Mouse (Mus musculus) cerebellum, adult 2 months (tissue): Measurements from ENCODE around the gene Cox18. TPM values are rescaled to one million over a fixed set of nuclear protein-coding genes. Genes with fewer than 3 reads are reported as not detected.
A peak's percentile ranks its signal among the peaks of the same experiment; 100 is the strongest.

Experiments used
- DNase-seq, 2 experiments: peaks; one replicate each; pipeline ENCODE4 v3.0.0; 2021
- H3K27ac ChIP-seq: fragments of 200-500 bp; 2 replicates; pipeline ENCODE4 v1.5.1; 2012; ENCODE audit warnings: low read length, control low read depth, inconsistent platforms; ENCODE audit not compliant: insufficient read depth
- H3K27me3 ChIP-seq: fragments of 200-500 bp; 2 replicates; pipeline ENCODE4 v1.6.1; 2012; ENCODE audit warnings: inconsistent platforms, mild to moderate bottlenecking, low read length, moderate library complexity; ENCODE audit not compliant: control insufficient read depth, insufficient read depth
- H3K4me1 ChIP-seq: fragments of 200-500 bp; 2 replicates; pipeline ENCODE4 v1.6.1; 2011; ENCODE audit warnings: low read length; ENCODE audit not compliant: control insufficient read depth, insufficient read depth
- H3K4me3 ChIP-seq: fragments of 200-500 bp; replicated peaks from 2 replicates; pipeline ENCODE3; 2011; ENCODE audit warnings: mild to moderate bottlenecking, low read depth, low read length, control low read depth; ENCODE audit not compliant: insufficient read depth
- CTCF ChIP-seq: fragments of 200-500 bp; IDR thresholded peaks from 2 replicates; pipeline ENCODE4 v1.5.1; 2011; ENCODE audit warnings: low read depth, mild to moderate bottlenecking, control low read depth, low read length, moderate library complexity, borderline replicate concordance; ENCODE audit not compliant: insufficient read depth
- POLR2A ChIP-seq: fragments of 200-500 bp; IDR thresholded peaks from 2 replicates; pipeline ENCODE4 v1.6.1; 2011; ENCODE audit warnings: low read length, control low read depth, borderline replicate concordance; ENCODE audit not compliant: insufficient read depth
- WGBS: fragments of 180-500 bp; shearing (Covaris S2); methylation state at CpG from one replicate; pipeline ENCODE4 v1.1.7; 2018; 5-methylcytosine and 5-hydroxymethylcytosine counted together
- polyA plus RNA-seq: library from polyadenylated mRNA; depleted of rRNA; stranded (reverse); fragments of >200 nt; gene quantifications from 2 replicates; pipeline ENCODE4 v1.2.3, GENCODE M21; 2012

The Cox18 gene
- polyA plus RNA-seq, 1 experiment: 35.7 TPM

DNA sequence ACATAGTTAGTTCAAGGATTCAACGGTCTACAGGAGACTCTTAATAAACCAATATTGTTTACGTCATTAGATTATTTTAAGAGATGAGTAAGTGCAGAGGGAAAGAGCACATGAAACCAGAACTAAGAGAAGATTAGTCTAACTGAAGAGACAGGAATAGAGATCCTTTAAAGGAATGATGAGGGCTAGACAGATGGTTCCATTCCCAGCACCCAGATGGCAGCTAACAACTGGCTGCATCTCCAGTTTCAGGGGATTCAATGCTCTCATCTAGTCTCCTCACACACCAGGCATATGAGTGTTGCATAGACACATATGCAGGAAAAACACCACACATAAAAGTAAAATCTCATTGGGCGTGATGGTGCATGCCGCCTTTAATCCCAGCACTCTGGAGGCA lies 9.5 kb upstream of the Cox18 start:
- TF ChIP-seq CTCF (no peak), POLR2A (no peak)
- 96% methylated on average over 4 of the region's 4 CpGs for WGBS
- H3K4me3 ChIP-seq: no peak overlapping the region

DNA sequence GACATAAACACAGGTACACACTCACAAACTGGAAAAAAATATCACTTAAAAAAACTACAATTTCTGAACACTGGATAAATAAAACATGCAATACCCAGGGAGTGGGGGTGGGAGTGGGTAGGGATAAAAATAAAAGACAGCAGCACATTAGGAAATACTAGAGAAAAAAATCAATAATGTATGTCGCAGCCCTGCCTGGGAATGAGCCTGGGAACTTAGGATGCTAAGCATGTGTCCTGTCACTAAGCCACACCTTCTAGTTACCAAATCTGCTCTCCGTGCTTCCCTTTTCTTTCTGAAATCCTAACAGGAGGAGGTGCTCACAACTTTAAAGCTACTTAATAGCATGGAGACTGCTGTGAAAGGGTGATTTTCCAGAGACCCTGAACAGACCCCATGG lies 6.0 kb upstream of the Cox18 start:
- TF ChIP-seq POLR2A: no peak
- TF ChIP-seq CTCF: no peak
- Histone ChIP-seq H3K27ac (no peak overlapping the region), H3K4me3 (no peak overlapping the region), H3K27me3 (no peaks in the 10 kb centered on the region), H3K4me1 (no peaks in the 10 kb centered on the region)
- 95% methylated on average over 2 of the region's 2 CpGs for WGBS
- DNase-seq: no peak

More for the DNA sequence above, 9.5 kb upstream of the Cox18 start:
- no peak for DNase-seq
- Histone ChIP-seq H3K4me1 (no peaks in the 10 kb centered on the region), H3K27ac (no peak overlapping the region), H3K27me3 (no peaks in the 10 kb centered on the region)

DNA sequence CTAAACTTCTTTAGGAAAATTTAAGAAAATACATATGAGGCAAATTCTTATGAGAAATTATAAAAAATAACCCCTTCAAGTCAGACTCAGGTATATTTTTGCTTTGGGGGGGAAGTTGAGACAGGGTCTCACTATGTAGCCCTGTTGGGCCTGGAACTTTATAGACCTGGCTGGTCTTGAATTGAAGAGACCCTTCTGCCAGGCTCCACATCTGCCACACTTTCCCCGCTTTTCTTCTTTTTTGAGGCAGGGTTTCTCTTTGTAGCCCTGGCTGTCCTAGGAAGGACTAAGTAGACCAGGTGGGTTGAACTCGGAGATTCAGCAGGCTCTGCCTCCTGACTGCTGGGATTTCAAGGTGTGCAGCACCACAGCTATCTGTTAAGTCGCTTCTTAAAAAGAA lies 2.9 kb upstream of the Cox18 start:
- WGBS: 97% methylated on average over 3 of the region's 3 CpGs
- no peak for DNase-seq
- Histone ChIP-seq H3K4me1 (peaks cover 7% of the 10 kb centered on the region; the same call in 1 of the 2 replicates), H3K27ac (no peak overlapping the region), H3K4me3 (no peak overlapping the region), H3K27me3 (no peaks in the 10 kb centered on the region)
- TF ChIP-seq POLR2A (no peak), CTCF (no peak)

DNA sequence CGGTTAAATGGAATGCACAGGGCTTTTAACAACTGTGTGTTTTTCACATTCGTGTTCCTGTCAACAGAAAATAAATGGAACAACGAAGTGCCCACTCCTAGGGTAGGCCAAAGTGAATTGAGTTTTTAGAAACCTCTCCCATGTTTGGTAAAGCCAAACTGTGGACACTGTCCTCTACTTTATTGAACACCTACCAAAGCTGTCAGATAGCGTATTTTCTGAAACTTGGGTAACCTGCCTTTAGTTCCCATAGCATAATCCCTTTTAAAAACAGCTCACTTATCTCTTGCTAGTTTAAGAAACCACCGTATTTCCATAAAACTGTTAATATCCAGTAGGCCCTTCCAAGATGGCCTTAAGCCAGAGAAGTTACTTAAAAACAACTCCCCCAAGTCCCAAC lies 929 bp upstream of the Cox18 start:
- WGBS: 89% methylated on average over 5 of the region's 5 CpGs
- Histone ChIP-seq H3K4me1 (peaks cover 7% of the 10 kb centered on the region; the same call in 1 of the 2 replicates), H3K27me3 (no peaks in the 10 kb centered on the region), H3K27ac (no peak overlapping the region), H3K4me3 (no peak overlapping the region)
- DNase-seq: no peak
- no peak for TF ChIP-seq CTCF
- TF ChIP-seq POLR2A: no peak

DNA sequence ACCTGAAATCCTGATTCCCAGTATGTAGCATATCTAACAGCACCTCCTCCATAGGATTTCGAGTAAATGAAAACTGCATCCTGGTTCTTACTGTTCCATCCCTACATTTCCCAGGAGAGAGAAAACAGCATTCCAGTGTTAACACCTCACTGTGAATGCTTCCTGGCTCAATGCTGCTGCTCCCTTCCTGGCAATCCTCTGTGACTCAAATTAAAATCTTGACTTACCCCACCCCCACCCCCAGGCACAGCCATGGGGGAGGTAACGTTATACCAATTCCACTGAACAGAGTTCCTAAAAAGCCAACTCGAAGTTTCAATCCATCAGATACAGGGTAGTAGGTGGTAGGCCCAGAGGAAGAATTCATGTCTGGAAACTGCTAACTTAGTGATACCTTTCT lies 864 bp downstream of the Cox18 start:
- 21% methylated on average over 3 of the region's 3 CpGs for WGBS
- DNase-seq: peak in 1 of 2 experiments; percentile 12
- TF ChIP-seq POLR2A (no peak), CTCF (no peak)
- Histone ChIP-seq H3K4me3 (peak overlapping the region; percentile 94), H3K27ac (no peak overlapping the region), H3K27me3 (no peaks in the 10 kb centered on the region), H3K4me1 (peaks cover 7% of the 10 kb centered on the region; the same call in 1 of the 2 replicates)

DNA sequence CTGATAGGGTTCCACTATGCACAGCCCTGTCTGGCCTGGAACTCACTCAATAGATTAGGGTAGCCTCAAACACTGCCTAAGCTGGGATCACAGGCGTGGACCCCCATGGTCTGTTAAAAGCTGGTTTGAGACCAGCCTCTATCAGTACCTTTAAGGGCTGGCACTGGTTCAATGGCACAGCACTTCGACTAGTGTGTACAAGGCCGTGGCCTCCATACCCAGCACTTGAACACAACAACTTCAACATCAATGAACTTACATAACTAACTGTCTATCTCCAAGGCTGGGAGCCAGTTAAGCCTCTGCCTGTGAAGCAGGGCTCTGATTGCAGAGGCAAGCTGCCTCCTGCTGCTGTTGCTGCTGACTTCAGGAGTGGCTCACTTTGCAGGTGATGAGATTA lies 6.0 kb downstream of the Cox18 start:
- Histone ChIP-seq H3K27ac (no peak overlapping the region), H3K27me3 (no peaks in the 10 kb centered on the region), H3K4me3 (no peak overlapping the region), H3K4me1 (peaks cover 10% of the 10 kb centered on the region)
- TF ChIP-seq POLR2A (no peak), CTCF (no peak)
- no peak for DNase-seq
- WGBS: 93% methylated on average over 3 of the region's 3 CpGs

DNA sequence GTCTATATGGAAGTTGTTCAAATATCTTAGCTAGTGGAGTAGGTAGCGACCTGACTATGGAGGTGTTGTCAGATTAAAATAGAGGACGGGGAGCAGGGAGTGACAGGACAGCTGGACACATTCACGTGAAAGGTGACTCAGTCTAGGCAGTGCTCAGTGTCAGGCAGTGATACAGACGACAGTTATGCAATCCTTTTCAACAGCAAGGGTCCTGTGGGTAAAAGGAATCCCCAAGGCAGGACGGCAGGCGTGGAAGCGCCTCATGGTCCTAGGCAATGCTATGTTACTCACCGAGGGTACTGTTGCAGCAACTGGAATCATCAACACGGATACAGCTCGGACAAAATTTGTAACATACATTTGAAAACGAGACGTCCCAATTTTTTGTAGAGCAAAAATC lies 6.6 kb downstream of the Cox18 start:
- H3K27me3 ChIP-seq: no peaks in the 10 kb centered on the region
- H3K4me3 ChIP-seq: no peak overlapping the region
- H3K4me1 ChIP-seq: peaks cover 7% of the 10 kb centered on the region; the same call in 1 of the 2 replicates
- no peak for DNase-seq
- TF ChIP-seq POLR2A: no peak
- TF ChIP-seq CTCF: no peak
- 93% methylated on average over 12 of the region's 12 CpGs for WGBS
- H3K27ac ChIP-seq: no peak overlapping the region

DNA sequence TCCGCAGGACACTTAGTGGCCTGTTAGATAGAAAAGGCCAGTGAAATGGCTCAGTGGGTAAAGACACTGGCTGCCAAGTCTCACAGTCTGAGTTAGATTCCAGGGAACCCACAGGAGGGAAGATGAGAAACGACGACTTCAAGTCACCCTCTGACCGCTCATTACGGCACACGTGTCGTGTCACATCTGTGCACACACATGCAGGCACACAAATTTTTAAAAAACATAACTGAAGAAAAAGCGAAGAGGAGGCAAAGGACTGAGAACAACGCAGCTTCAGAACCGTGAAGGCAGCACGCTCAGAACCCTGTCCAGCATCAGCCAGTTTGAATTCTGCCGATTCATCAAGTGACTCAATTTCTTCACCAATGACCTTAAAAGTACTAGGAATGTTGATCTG lies 10.4 kb downstream of the Cox18 start:
- no peak overlapping the region for H3K4me3 ChIP-seq
- TF ChIP-seq POLR2A: no peak
- no peak for TF ChIP-seq CTCF
- no peak overlapping the region for H3K27ac ChIP-seq
- H3K27me3 ChIP-seq: no peaks in the 10 kb centered on the region
- no peak for DNase-seq
- H3K4me1 ChIP-seq: peaks cover 5% of the 10 kb centered on the region; the same call in 1 of the 2 replicates
- WGBS: 84% methylated on average over 12 of the region's 12 CpGs
